Mouse (Mus musculus): ENCODE results near the gene Mvb12b. TPM values are rescaled to one million over a fixed set of nuclear protein-coding genes. Genes with fewer than 3 reads are reported as not detected.

Gene Mvb12b
- polyA plus RNA-seq, 1 experiment from 2014 or later: 17.7 TPM

GRCm38 (mm10) chr2:33712811-33713210, 174.9 kb downstream of the Mvb12b start:
- DNase-seq (ENCODE audit: low spot score): no peak
- Histone ChIP-seq H3K4me1 (replicated peaks; ENCODE audit: control insufficient read depth, insufficient read depth, low read length) (no peaks in the 10 kb centered on the region), H3K27ac (ENCODE audit: low read depth, low read length) (no peak overlapping the region), H3K27me3 (replicated peaks; ENCODE audit: control insufficient read depth, insufficient read depth, low read length) (peaks cover 19% of the 10 kb centered on the region), H3K4me2 (no peak overlapping the region), H3K9ac (ENCODE audit: low read depth, low read length) (no peak overlapping the region), H3K4me3 (ENCODE audit: low read depth, low read length) (no peak overlapping the region), H3K9me3 (ENCODE audit: control insufficient read depth, low read length) (no peaks in the 10 kb centered on the region), H3K36me3 (ENCODE audit: control insufficient read depth, insufficient read depth, low read length) (no peaks in the 10 kb centered on the region)
- 31% methylated on average over 4 of the region's 4 CpGs for WGBS
- no peak for ATAC-seq (replicated peaks; ENCODE audit: low FRiP score)

GRCm38 (mm10) chr2:33708831-33709230, 178.9 kb downstream of the Mvb12b start:
- no peak for ATAC-seq (replicated peaks; ENCODE audit: low FRiP score)
- no peak overlapping the region for H3K9ac ChIP-seq (ENCODE audit: low read depth, low read length)
- peaks cover 15% of the 10 kb centered on the region for H3K27me3 ChIP-seq (replicated peaks; ENCODE audit: control insufficient read depth, insufficient read depth, low read length)

GRCm38 (mm10) chr2:33708096-33708495, 179.7 kb downstream of the Mvb12b start:
- no peaks in the 10 kb centered on the region for H3K4me1 ChIP-seq (replicated peaks; ENCODE audit: control insufficient read depth, insufficient read depth, low read length)
- H3K4me3 ChIP-seq (ENCODE audit: low read depth, low read length): no peak overlapping the region
- H3K27me3 ChIP-seq (replicated peaks; ENCODE audit: control insufficient read depth, insufficient read depth, low read length): peaks cover 15% of the 10 kb centered on the region
- H3K36me3 ChIP-seq (ENCODE audit: control insufficient read depth, insufficient read depth, low read length): no peaks in the 10 kb centered on the region
- no peak for DNase-seq (ENCODE audit: low spot score)
- H3K27ac ChIP-seq (ENCODE audit: low read depth, low read length): no peak overlapping the region
- ATAC-seq (replicated peaks; ENCODE audit: low FRiP score): no peak
- 44% methylated on average over 3 of the region's 3 CpGs for WGBS
- no peaks in the 10 kb centered on the region for H3K9me3 ChIP-seq (ENCODE audit: control insufficient read depth, low read length)
- no peak overlapping the region for H3K4me2 ChIP-seq
- no peak overlapping the region for H3K9ac ChIP-seq (ENCODE audit: low read depth, low read length)

More at GRCm38 (mm10) chr2:33708831-33709230, 178.9 kb downstream of the Mvb12b start:
- no peak overlapping the region for H3K4me3 ChIP-seq (ENCODE audit: low read depth, low read length)
- WGBS: 78% methylated on average over 8 of the region's 8 CpGs
- no peaks in the 10 kb centered on the region for H3K4me1 ChIP-seq (replicated peaks; ENCODE audit: control insufficient read depth, insufficient read depth, low read length)
- H3K36me3 ChIP-seq (ENCODE audit: control insufficient read depth, insufficient read depth, low read length): no peaks in the 10 kb centered on the region
- no peak for DNase-seq (ENCODE audit: low spot score)
- H3K27ac ChIP-seq (ENCODE audit: low read depth, low read length): no peak overlapping the region
- H3K9me3 ChIP-seq (ENCODE audit: control insufficient read depth, low read length): no peaks in the 10 kb centered on the region
- H3K4me2 ChIP-seq: no peak overlapping the region

- no peaks in the 10 kb centered on the region for H3K9me3 ChIP-seq (ENCODE audit: control insufficient read depth, low read length)
- 67% methylated on average over 9 of the region's 9 CpGs for WGBS
- no peaks in the 10 kb centered on the region for H3K36me3 ChIP-seq (ENCODE audit: control insufficient read depth, insufficient read depth, low read length)
- no peak overlapping the region for H3K9ac ChIP-seq (ENCODE audit: low read depth, low read length)
- no peak overlapping the region for H3K4me3 ChIP-seq (ENCODE audit: low read depth, low read length)
- peaks cover 15% of the 10 kb centered on the region for H3K27me3 ChIP-seq (replicated peaks; ENCODE audit: control insufficient read depth, insufficient read depth, low read length)
- no peaks in the 10 kb centered on the region for H3K4me1 ChIP-seq (replicated peaks; ENCODE audit: control insufficient read depth, insufficient read depth, low read length)
- no peak overlapping the region for H3K4me2 ChIP-seq
- no peak overlapping the region for H3K27ac ChIP-seq (ENCODE audit: low read depth, low read length)
- DNase-seq (ENCODE audit: low spot score) (no peak), ATAC-seq (replicated peaks; ENCODE audit: low FRiP score) (no peak)
These were observed 181.3 kb downstream of the Mvb12b start for GRCm38 (mm10) chr2:33706403-33706802.

GRCm38 (mm10) chr2:33705687-33706320, 181.9 kb downstream of the Mvb12b start:
- Histone ChIP-seq H3K9me3 (ENCODE audit: control insufficient read depth, low read length) (no peaks in the 10 kb centered on the region), H3K36me3 (ENCODE audit: control insufficient read depth, insufficient read depth, low read length) (no peaks in the 10 kb centered on the region), H3K4me3 (ENCODE audit: low read depth, low read length) (no peak overlapping the region), H3K27ac (ENCODE audit: low read depth, low read length) (no peak overlapping the region), H3K4me1 (replicated peaks; ENCODE audit: control insufficient read depth, insufficient read depth, low read length) (no peaks in the 10 kb centered on the region), H3K9ac (ENCODE audit: low read depth, low read length) (no peak overlapping the region), H3K27me3 (replicated peaks; ENCODE audit: control insufficient read depth, insufficient read depth, low read length) (peaks cover 19% of the 10 kb centered on the region), H3K4me2 (no peak overlapping the region)
- ATAC-seq (replicated peaks; ENCODE audit: low FRiP score) (no peak), DNase-seq (ENCODE audit: low spot score) (no peak)
- 40% methylated on average over 16 of the region's 16 CpGs for WGBS

- Histone ChIP-seq H3K27ac (ENCODE audit: low read depth, low read length) (no peak overlapping the region), H3K36me3 (ENCODE audit: control insufficient read depth, insufficient read depth, low read length) (no peaks in the 10 kb centered on the region), H3K4me1 (replicated peaks; ENCODE audit: control insufficient read depth, insufficient read depth, low read length) (no peaks in the 10 kb centered on the region), H3K4me2 (no peak overlapping the region), H3K27me3 (replicated peaks; ENCODE audit: control insufficient read depth, insufficient read depth, low read length) (peaks cover 22% of the 10 kb centered on the region), H3K9me3 (ENCODE audit: control insufficient read depth, low read length) (no peaks in the 10 kb centered on the region), H3K9ac (ENCODE audit: low read depth, low read length) (no peak overlapping the region), H3K4me3 (ENCODE audit: low read depth, low read length) (no peak overlapping the region)
- ATAC-seq (replicated peaks; ENCODE audit: low FRiP score): no peak
- WGBS: 62% methylated on average over 5 of the region's 5 CpGs
- DNase-seq (ENCODE audit: low spot score): no peak
These were observed 184.5 kb downstream of the Mvb12b start for GRCm38 (mm10) chr2:33703286-33703685.

- Histone ChIP-seq H3K4me2 (no peak overlapping the region), H3K4me1 (replicated peaks; ENCODE audit: control insufficient read depth, insufficient read depth, low read length) (no peaks in the 10 kb centered on the region), H3K9me3 (ENCODE audit: control insufficient read depth, low read length) (no peaks in the 10 kb centered on the region), H3K27me3 (replicated peaks; ENCODE audit: control insufficient read depth, insufficient read depth, low read length) (peaks cover 22% of the 10 kb centered on the region), H3K36me3 (ENCODE audit: control insufficient read depth, insufficient read depth, low read length) (no peaks in the 10 kb centered on the region), H3K9ac (ENCODE audit: low read depth, low read length) (no peak overlapping the region), H3K4me3 (ENCODE audit: low read depth, low read length) (no peak overlapping the region), H3K27ac (ENCODE audit: low read depth, low read length) (no peak overlapping the region)
- 75% methylated on average over 5 of the region's 5 CpGs for WGBS
- no peak for ATAC-seq (replicated peaks; ENCODE audit: low FRiP score)
- DNase-seq (ENCODE audit: low spot score): no peak
These were observed 185.0 kb downstream of the Mvb12b start for GRCm38 (mm10) chr2:33702705-33703104.

- Histone ChIP-seq H3K4me2 (no peak overlapping the region), H3K4me3 (ENCODE audit: low read depth, low read length) (no peak overlapping the region), H3K9ac (ENCODE audit: low read depth, low read length) (no peak overlapping the region), H3K27me3 (replicated peaks; ENCODE audit: control insufficient read depth, insufficient read depth, low read length) (peaks cover 21% of the 10 kb centered on the region), H3K4me1 (replicated peaks; ENCODE audit: control insufficient read depth, insufficient read depth, low read length) (no peaks in the 10 kb centered on the region), H3K27ac (ENCODE audit: low read depth, low read length) (no peak overlapping the region), H3K36me3 (ENCODE audit: control insufficient read depth, insufficient read depth, low read length) (no peaks in the 10 kb centered on the region), H3K9me3 (ENCODE audit: control insufficient read depth, low read length) (no peaks in the 10 kb centered on the region)
- 46% methylated on average over 7 of the region's 7 CpGs for WGBS
- ATAC-seq (replicated peaks; ENCODE audit: low FRiP score) (no peak), DNase-seq (ENCODE audit: low spot score) (no peak)
These were observed 186.3 kb downstream of the Mvb12b start for GRCm38 (mm10) chr2:33701446-33701815.

GRCm38 (mm10) chr2:33700581-33701445, 186.9 kb downstream of the Mvb12b start:
- Histone ChIP-seq H3K9me3 (ENCODE audit: control insufficient read depth, low read length) (no peaks in the 10 kb centered on the region), H3K36me3 (ENCODE audit: control insufficient read depth, insufficient read depth, low read length) (no peaks in the 10 kb centered on the region), H3K27me3 (replicated peaks; ENCODE audit: control insufficient read depth, insufficient read depth, low read length) (peaks cover 14% of the 10 kb centered on the region), H3K9ac (ENCODE audit: low read depth, low read length) (no peak overlapping the region), H3K27ac (ENCODE audit: low read depth, low read length) (no peak overlapping the region), H3K4me3 (ENCODE audit: low read depth, low read length) (no peak overlapping the region), H3K4me2 (no peak overlapping the region), H3K4me1 (replicated peaks; ENCODE audit: control insufficient read depth, insufficient read depth, low read length) (no peaks in the 10 kb centered on the region)
- no peak for ATAC-seq (replicated peaks; ENCODE audit: low FRiP score)
- WGBS: 46% methylated on average over 15 of the region's 15 CpGs
- DNase-seq (ENCODE audit: low spot score): no peak

All from liver, embryonic 11.5 days (tissue).